Mouse (Mus musculus) cerebellum, postnatal 14 days (tissue): Measurements from ENCODE around the gene Lrrc36.

Experiments used
- DNase-seq, 2 experiments: peaks; one replicate each; pipeline ENCODE4 v3.0.0; 2021; ENCODE audit warnings: mixed read lengths in 2 of 2

Lrrc36 gene

GRCm38 (mm10) chr8:105433021-105433420 is 19.6 kb downstream of the Lrrc36 start:
- no peak for DNase-seq

DNA sequence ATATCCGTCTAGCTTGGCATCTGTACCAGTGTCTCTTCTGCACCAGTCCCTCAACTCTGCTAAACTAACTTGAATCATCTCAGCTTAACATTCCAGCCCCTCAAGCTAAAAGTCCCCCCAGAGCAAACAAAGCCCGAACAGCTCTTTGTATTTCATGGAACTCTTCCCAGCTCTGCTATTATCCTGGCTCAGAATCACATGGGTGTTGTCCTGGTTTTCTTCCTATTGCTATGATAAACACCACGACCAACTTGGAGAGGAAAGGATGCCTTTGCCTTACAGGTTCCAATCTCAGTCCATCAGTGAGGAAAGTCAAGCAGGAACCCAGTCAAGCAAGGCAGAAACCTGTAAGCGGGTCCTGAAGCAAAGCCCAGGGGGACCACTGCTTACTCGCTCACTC is 20.1 kb downstream of the Lrrc36 start:
- DNase-seq = no peak

GRCm38 (mm10) chr8:105434136-105434535 is 20.8 kb downstream of the Lrrc36 start:
- no peak for DNase-seq

- DNase-seq = no peak
Measured at GRCm38 (mm10) chr8:105436218-105436617, 22.8 kb downstream of the Lrrc36 start.

DNA sequence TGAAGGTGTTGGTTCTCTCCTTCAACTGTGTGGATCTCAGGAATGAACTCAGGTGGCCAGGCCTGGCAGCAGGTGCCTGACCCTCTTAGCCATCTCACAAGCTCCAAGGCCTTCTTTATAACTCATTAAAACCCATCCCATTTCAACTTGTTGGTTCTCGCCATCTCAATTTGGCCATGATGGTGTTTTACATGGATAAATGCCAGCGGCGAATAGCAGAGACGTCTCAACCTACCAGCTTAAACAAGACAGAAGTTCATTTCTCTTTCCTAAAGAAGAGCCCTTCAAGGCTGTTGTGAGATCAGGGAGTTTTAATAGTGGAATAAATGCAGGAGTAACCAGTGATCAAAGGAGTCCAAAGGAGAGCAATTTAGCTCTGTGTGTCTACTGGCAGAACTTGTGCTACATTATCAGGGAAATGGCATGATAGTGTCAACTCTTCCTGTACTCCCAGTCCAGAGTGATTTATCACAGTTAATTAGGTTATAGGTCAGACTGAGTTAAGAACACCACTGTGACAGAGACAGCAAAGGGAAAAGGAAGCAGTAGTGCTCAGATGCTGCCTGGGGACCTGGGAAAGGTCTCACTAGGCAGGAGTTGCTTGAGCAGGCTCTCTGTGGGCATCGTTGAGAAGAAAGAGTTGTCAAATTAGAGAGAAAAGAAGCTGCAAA is 23.8 kb downstream of the Lrrc36 start:
- DNase-seq = no peak

DNA sequence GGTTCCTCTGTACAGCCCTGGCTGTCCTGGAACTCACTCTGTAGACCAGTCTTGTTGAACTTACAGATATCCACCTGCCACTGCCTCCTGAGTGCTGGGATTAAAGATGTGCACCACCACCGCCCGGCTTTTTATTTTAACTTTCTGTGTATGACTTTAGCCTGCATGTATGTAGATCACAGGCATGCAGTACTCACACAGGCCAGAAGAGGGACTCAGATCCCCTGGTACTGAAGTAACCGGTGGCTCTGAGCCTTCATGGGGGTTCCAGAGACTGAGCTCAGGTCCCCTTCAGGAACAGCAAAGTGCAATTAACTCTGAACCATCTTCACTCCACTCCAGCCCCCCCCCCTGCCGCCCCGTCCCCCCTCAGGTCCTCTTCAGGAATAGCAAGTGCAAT is 25.5 kb downstream of the Lrrc36 start:
- DNase-seq = peak; percentile 56 to 78

- peak; percentile 62 to 82 for DNase-seq
Measured at GRCm38 (mm10) chr8:105441433-105441832, 28.1 kb downstream of the Lrrc36 start.

GRCm38 (mm10) chr8:105442661-105443060 is 29.3 kb downstream of the Lrrc36 start:
- peak in 1 of 2 experiments; percentile 26 for DNase-seq

DNA sequence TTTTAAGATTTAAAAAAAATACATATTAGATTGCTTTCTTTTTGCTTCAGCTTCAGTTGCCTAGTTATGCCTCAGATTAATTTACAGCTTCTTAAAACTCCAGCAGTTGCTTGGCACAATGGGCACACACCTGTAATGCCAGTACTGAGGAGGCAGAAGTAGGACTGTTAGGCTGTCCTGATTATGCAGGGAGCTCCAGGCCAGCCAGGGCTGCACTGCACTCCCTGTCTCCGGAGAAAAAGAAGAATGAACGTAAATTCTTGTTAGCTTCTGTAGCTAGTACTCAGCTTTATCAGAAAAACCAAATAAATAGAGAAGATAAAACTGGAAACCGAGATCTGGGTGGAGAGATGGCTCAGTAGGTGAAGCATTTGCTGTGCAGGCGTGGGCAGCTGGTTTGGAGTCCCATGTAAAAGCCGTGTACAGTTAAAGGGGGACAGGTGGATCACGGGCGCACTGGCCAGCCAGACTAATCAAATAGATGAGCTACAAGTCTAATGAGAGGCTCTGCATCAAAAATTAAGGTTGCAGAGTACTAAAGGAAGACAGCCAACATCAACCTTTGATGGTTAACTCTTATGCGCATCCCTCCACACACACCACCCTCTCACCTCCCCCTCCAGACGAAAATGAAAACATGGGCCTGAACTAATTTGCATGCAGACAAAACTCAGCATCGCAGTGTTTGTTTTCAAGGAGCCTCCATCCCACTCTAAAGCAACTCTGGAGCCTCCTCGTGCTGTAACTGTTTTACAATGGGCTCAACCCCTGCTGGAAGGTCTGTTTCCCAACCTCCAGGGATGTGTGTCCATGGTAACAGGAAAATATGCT is 32.1 kb downstream of the Lrrc36 start:
- peak; percentile 36 to 39 for DNase-seq

- DNase-seq = peak; percentile 66 to 67
Measured at GRCm38 (mm10) chr8:105446127-105446552, 32.8 kb downstream of the Lrrc36 start.

DNA sequence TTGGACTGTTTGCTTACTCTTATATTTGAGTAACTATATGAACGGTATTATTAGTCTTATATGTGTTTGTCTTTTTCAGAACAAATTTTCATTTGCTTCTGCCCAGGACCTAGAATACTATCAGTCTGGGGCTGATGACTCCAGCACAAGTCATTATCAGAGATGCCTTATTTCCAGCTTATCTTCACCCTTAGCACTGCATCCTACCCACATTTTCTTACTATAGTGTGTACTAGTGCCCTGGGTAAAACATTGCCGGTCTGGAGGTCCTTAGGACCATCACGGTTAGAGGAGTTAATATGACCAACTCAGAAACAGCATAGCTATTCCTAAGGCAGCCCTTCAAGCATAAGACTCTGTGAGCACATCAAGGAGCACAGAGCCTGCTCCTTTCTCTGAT is 34.8 kb downstream of the Lrrc36 start:
- DNase-seq = no peak

DNA sequence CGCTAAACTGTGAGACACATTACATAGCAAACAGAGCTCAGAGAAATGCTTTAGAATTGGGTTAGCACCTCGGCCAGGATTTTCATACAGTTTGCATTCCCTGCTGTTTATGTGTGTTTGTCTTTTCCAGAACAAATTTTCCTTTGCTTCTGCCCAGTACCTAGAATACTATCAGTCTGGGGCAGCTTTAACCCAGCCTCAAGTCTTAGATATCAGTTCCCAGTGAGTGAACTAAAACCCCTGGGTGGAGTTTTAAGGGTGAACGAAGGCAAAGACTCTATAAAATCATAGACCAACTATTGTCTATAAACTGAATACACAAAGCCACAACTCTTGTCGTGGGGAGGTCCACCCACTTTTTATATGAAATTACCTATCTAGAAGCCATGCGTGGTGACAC is 35.2 kb downstream of the Lrrc36 start:
- DNase-seq = no peak

GRCm38 (mm10) chr8:105450977-105451376 is 37.6 kb downstream of the Lrrc36 start:
- DNase-seq = no peak

DNA sequence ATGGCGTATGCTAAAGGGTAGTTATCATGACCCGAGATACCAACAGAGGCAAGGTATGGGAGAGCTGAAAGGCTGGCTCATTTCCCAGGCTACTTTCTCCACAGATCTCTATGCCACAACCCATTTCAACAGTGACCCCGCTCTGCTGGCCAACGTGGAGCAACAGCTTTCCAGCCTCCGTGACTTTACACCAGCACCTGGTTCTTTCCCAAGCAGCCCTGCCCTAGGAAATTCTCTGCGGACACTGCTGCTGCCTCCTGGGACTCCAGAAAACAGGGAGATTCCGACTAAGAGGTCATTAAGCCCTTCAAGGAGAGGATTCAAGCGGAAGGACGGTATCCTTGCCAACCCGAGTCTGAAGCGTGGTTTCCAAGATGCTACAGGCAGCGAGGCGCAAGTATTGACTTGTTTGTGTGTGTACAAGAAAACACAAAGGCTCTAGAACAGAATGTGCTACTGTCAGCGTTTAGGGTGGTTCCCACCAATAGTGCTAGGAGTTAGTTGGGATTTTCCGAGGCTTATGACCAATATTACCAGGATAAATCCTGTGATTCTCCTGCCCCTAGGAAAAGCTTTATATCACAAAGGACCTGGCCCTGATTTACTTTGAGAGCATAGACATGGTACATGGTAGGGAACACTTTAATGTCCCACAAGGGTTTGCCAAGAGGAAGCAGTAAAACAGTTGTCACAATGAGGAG is 38.7 kb downstream of the Lrrc36 start:
- DNase-seq = peak in 1 of 2 experiments; percentile 18

- DNase-seq = no peak
Measured at GRCm38 (mm10) chr8:105453296-105453695, 39.9 kb downstream of the Lrrc36 start.

DNA sequence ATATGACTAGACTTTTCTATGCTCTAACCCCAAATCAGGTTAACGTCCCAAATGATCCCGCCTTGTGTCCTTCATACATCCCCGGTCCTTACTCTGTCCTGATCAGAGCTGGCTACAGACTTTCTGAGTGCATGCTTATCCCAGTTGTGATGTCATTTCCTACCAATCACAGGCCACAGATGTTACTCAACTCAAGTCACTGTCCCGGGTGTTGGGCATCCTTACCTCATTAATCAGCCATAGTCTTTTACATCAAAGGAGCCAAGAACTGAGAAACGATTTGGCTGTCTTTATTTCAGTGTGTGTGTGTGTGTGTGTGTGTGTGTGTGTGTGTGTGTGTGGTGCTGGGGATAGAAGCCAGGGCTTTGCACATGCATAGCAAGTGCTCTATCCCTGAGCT is 40.7 kb downstream of the Lrrc36 start:
- peak in 1 of 2 experiments; percentile 46 for DNase-seq

- no peak for DNase-seq
Measured at GRCm38 (mm10) chr8:105455218-105455617, 41.8 kb downstream of the Lrrc36 start.

GRCm38 (mm10) chr8:105461085-105461803 is 47.9 kb downstream of the Lrrc36 start:
- DNase-seq = no peak

- peak; percentile 78 to 87 for DNase-seq
Measured at GRCm38 (mm10) chr8:105464595-105464994, 51.2 kb downstream of the Lrrc36 start.

DNA sequence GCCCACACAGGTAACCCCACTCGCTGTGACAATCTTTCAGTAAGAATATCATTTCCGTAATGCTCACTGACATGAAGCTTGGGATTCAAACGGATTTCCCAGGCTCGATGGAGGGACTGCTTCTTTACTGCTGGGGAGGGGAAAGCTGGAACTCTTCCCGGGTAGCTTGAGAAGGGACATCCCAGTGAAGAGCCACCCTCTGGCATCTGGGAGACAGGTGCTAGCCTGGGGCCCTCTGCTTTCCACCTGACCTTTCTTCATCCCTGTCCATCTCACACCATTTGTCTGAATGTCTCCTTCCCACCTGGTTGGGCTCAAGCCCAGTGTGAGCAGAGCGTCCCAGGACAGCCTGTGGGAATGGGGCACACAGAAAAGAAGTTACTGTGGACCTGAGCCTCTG is 52.9 kb downstream of the Lrrc36 start:
- peak in 1 of 2 experiments; percentile 64 for DNase-seq

DNA sequence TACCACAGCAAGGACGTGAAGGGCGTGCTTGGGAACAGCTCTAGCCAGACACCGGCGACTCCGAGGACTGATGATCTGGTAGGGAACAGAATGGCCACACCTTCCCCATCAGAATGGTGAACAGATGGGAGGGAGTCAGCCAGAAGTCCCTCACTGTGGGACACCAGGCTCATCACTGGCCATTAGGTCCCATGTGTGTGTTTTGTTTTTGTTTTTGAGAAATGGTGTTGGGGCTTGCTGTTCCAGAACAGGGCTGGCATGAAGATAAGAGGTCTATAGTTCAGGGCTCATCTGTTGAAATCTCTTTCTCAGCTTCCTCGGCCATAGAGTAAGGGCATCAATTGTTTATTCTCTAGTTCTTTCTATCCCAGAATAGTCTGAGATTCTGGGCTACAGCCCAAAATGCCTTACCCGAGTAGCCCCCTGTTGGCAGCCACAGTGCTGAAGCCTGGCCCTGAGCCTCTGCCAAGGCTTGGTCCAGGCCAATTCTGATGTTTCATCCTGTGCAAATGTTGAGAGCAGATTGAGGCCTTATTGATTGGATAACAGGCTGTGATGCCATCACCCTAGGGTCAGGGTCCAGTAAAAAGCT is 53.4 kb downstream of the Lrrc36 start:
- DNase-seq = peak; percentile 96 to 97

DNA sequence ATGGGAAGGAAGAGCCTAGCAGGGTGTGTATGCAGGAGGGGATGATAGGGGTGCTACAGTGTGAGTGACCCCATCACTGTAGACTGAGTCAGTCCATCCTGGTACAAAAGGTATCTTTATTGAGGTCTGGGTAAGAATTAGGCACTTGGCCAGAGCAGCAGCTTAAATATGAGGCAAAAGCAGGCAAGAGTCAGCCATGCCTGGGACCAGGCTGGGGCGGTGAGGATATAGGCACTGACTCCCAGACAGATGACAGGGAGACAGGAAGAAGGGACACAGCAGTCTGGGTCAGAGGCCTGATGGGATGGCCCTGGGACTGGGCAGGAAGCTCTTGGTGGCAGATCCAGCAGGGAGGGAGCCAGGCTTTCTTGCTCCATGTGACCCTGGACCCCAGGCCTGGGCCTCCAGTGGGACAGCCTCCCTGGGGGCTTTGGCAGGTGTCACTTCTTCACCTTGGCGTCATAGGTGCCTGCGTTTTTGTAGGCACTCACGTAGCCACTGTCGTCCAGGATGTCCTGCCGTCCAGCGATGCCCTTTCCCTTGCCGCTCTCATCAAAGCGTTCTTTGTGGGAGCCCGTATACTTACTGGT is 54.1 kb downstream of the Lrrc36 start:
- peak; percentile 60 to 62 for DNase-seq
